Mouse (Mus musculus) cerebellum, postnatal 14 days (tissue): ENCODE results near the gene Atp2c2.

Experiments
- DNase-seq, 2 experiments: peaks; one replicate each; pipeline ENCODE4 v3.0.0; 2021; ENCODE audit warnings: mixed read lengths in 2 of 2

Atp2c2 gene

DNA sequence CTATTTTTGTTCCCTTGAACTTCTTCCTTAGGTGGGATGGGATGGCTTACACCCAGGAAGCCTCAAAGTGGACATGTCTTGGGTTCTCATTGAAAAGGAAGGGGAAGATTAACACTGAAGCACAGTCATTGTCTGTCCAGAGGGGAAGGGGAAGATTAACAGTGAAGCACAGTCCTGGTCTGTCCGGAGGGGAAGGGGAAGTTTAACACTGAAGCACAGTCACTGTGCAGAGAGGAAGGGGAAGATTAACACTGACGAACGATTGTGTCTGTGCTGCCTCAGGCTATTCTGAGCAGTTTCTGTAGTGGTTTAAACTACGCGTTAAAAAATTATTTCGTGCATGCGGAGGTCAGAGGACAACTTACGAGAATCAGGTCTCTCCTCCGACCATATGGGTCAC lies 7.3 kb downstream of the Atp2c2 start:
- no peak for DNase-seq

- no peak for DNase-seq
These were observed 8.7 kb downstream of the Atp2c2 start for GRCm38 (mm10) chr8:119708471-119708870.

- DNase-seq: peak in 1 of 2 experiments; percentile 33
These were observed 9.3 kb downstream of the Atp2c2 start for GRCm38 (mm10) chr8:119708878-119709702.

GRCm38 (mm10) chr8:119709703-119710093 lies 9.9 kb downstream of the Atp2c2 start:
- no peak for DNase-seq

DNA sequence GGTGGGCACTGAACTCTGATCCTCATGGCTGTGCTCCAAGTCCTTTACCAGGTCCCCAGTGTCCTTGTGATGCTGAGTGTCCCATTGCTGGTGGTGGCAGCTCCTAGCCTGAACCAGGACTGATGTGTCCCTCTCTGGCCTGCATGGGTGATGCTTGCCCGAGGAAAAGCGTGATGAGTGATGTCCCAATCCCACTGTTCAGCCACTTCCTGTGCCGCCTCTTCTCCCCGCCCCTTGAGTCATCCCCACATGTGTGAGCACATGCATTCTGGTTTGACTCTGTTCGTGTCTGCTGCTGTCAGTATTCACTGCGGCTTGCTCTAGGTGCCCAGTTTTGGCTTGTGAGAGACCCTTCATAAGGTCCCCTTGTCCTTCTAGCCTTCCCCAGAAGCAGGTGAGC lies 12.4 kb downstream of the Atp2c2 start:
- no peak for DNase-seq

DNA sequence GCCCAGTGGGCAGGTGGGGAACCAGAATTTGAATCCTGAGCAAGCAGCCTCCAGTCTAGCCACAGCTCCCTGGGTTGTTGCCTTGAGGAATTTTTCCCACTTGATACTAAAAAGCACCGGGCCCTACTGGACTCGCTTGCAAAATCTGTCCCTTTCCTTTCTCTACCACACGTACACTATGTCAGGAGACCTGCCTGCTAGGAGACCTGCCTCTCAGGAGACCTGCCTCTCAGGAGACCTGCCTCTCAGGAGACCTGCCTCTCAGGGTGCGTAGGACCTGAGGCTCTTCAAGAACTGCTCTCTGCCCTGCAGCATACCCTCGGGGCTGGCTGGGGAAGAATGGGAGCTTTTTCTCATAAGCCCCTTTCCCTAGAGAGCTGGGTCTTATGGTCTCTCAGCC lies 13.6 kb downstream of the Atp2c2 start:
- DNase-seq: no peak

GRCm38 (mm10) chr8:119715221-119715620 lies 15.4 kb downstream of the Atp2c2 start:
- DNase-seq: no peak

DNA sequence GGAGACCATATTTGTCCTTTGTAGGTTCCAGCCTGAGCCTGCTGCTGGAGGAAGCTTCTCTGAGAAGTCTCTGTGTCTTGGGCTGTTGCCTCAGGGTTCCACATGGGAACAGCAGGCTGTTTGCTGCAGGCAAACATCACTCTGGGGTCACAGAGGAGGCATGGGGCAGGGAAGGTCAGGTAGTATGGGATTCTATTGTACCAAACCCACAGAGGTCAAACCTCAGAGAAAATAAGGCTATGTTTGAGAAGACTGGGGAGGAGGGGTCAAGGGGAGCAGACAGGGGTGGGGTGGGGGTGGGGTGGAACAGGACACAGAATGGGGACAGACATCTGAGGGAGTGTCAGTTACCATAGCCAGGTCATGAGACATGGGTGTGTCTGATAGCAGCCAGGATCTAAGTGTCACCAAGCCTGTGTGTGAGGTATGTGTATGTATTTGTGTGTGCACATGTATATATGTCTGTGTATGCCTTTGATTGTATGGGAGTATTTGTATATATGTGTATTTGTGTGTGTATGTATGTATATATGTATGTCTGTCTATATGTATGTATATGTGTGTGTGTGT lies 17.0 kb downstream of the Atp2c2 start:
- DNase-seq: no peak

- peak; percentile 24 to 74 for DNase-seq
These were observed 18.0 kb downstream of the Atp2c2 start for GRCm38 (mm10) chr8:119717765-119718164.

GRCm38 (mm10) chr8:119719011-119719501 lies 19.2 kb downstream of the Atp2c2 start:
- DNase-seq: no peak

GRCm38 (mm10) chr8:119722348-119722747 lies 22.5 kb downstream of the Atp2c2 start:
- DNase-seq: no peak

GRCm38 (mm10) chr8:119723676-119724075 lies 23.9 kb downstream of the Atp2c2 start:
- DNase-seq: no peak

- DNase-seq: no peak
These were observed 24.8 kb downstream of the Atp2c2 start for GRCm38 (mm10) chr8:119724596-119724995.

GRCm38 (mm10) chr8:119727093-119727492 lies 27.3 kb downstream of the Atp2c2 start:
- no peak for DNase-seq

DNA sequence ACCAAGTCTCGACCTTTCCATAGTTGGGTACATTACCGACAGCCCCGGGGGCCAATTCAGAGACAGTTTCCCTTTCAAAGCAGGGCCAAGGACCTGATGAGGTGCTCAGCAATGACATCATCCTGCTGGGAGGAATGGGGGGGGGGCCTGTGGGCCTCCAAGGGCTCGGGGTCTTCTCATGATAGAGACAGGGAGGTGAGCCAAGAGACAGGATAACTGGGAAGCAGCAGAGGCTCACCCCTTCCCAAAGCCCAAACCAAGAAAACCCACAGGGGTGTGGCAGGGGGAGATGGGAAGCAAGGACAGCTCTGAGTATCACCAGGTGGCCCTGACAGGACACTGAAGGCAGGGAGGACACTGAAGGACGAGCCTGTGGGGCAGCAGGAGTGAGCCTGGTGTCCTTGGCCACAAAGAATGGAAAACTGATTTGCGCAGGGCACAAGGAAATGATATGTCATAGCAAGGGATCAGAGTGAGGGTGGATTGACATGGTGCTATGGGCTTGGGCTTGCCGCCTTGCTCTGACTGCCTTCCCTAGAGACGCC lies 28.6 kb downstream of the Atp2c2 start:
- DNase-seq: no peak

- DNase-seq: no peak
These were observed 32.3 kb downstream of the Atp2c2 start for GRCm38 (mm10) chr8:119732072-119732471.

DNA sequence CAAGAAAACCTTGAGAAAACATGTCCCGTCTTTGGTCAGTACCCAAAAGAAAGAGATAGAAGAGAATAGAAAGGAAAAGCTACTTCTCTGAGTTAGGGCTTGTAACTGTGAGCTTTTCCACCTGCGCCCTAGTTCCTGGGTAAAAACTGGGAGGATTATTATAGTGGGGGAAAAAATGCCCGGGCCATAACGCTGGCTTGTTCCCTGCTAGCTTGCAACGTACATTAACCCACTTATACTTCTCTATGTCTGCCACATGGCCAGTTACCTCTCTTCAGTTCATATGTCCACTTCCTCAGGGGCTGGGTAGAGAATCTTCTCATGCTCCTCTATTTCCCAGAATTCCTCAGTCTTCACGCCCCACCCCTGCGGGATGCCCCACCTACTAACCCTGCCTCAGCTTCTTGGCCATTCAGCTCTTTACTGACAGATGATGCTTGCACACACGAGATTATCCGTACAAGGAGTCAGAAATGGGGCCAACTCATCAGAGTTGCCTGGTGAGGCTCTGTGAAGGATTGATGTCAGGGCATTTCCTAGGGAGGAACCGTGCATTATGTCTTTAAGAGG lies 36.6 kb downstream of the Atp2c2 start:
- DNase-seq: no peak

- DNase-seq: no peak
These were observed 37.5 kb downstream of the Atp2c2 start for GRCm38 (mm10) chr8:119737093-119737900.

DNA sequence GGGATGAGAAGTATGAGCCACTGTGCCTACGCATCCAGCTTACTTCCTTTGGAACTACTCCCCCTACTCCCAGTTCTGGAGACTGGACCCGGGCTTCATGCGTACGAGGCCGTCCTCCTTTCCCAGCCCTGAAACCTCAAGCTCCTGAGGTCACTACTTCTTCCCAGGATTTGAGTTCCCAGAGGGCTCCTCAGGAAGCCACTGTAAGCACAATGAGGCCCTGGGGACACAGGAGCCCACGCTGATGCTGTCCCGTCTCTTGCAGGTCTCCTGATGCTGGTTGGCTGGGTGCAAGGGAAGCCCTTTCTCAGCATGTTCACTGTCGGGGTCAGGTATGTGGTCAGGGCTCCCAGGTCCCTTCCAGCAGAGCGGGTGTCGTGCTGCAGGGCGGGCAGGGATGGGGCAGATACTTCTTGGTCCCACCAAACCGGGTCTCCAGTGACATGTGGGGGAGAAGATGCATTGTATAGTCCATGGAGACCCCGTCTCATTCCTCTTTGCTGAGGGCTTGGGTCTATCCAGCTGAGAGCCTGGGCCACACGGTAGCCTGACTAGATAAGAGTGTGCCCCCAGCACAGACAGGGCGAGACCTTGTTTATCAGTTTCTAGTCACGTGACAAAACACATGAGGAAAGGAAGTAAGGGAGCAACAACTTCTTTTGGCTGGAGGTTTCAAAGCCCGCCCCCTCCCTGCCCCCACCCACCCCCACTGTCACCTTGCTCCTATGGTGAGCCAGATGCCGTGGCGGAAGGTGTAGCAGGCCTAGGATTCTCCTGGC lies 38.5 kb downstream of the Atp2c2 start:
- DNase-seq: no peak

DNA sequence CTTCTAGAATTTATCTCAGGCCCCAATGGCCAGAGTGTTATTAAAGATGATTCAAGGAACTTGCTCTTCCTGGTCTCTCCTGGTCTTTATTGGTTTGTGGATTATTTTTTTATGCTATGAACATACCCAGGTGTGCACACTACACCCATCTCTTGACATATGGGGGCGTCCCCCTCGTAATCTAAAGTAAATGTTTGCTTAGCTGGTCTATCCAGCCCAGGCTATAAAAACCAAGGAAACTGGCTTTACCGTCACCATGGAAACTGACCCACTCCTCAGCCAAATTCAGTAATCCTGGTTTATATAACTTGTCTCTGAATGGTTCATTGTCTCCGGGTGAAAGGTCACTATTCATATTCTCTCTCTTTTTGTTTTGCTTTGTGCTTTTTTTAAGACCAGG lies 40.8 kb downstream of the Atp2c2 start:
- no peak for DNase-seq

- DNase-seq: no peak
These were observed 42.6 kb downstream of the Atp2c2 start for GRCm38 (mm10) chr8:119742409-119742808.
